Mouse (Mus musculus): Measurements from ENCODE around the gene Psd. TPM values are rescaled to one million over a fixed set of nuclear protein-coding genes. Genes with fewer than 3 reads are reported as not detected.

The Psd gene
- polyA plus RNA-seq (2014; fragmentation: Illumina TruSeq; extraction: RNeasy Lipid Tissue Mini Kit (QIAGEN cat#74804); ENCODE audit: low read depth, low replicate concordance) = 0.32 TPM

GRCm38 (mm10) chr19:46326756-46327305, at the start of gene Psd:
Gene Psd, minus strand, starts transcription at chr19:46327156.

GRCm38 (mm10) chr19:46350168-46350932, 23.4 kb upstream of the Psd start, which contains the start of gene 2310034G01Rik:
Gene 2310034G01Rik, minus strand, starts transcription at chr19:46350302.

GRCm38 (mm10) chr19:46338331-46338936, 11.5 kb upstream of the Psd start, which contains the start of gene Cuedc2:
Gene Cuedc2, minus strand, starts transcription at chr19:46338702.

GRCm38 (mm10) chr19:46328081-46329030, 1.4 kb upstream of the Psd start, which contains the start of gene Fbxl15:
Gene Fbxl15, plus strand, starts transcription at chr19:46328184.

GRCm38 (mm10) chr19:46304216-46304841, 22.6 kb downstream of the Psd start, which contains the start of gene Nfkb2:
Gene Nfkb2, plus strand, starts transcription at chr19:46304320.

Other genes with a start within 250 kb of the Psd start
- 0.36 TPM for gene Elovl3, start 195.3 kb downstream of the Psd start, polyA plus RNA-seq (2014; fragmentation: Illumina TruSeq; extraction: RNeasy Lipid Tissue Mini Kit (QIAGEN cat#74804); ENCODE audit: low read depth, low replicate concordance)
- gene Pitx3, start 178.8 kb downstream of the Psd start, polyA plus RNA-seq (2014; fragmentation: Illumina TruSeq; extraction: RNeasy Lipid Tissue Mini Kit (QIAGEN cat#74804); ENCODE audit: low read depth, low replicate concordance) = not detected
- 17.7 TPM for gene Gbf1, start 174.6 kb downstream of the Psd start, polyA plus RNA-seq (2014; fragmentation: Illumina TruSeq; extraction: RNeasy Lipid Tissue Mini Kit (QIAGEN cat#74804); ENCODE audit: low read depth, low replicate concordance)
- 0.61 TPM for gene Nfkb2, start 22.8 kb downstream of the Psd start, polyA plus RNA-seq (2014; fragmentation: Illumina TruSeq; extraction: RNeasy Lipid Tissue Mini Kit (QIAGEN cat#74804); ENCODE audit: low read depth, low replicate concordance)
- gene Fbxl15, start 1.0 kb upstream of the Psd start, polyA plus RNA-seq (2014; fragmentation: Illumina TruSeq; extraction: RNeasy Lipid Tissue Mini Kit (QIAGEN cat#74804); ENCODE audit: low read depth, low replicate concordance) = 0.32 TPM
- 3.5 TPM for gene Cuedc2, start 11.5 kb upstream of the Psd start, polyA plus RNA-seq (2014; fragmentation: Illumina TruSeq; extraction: RNeasy Lipid Tissue Mini Kit (QIAGEN cat#74804); ENCODE audit: low read depth, low replicate concordance)
- gene Mfsd13a, start 14.0 kb upstream of the Psd start, polyA plus RNA-seq (2014; fragmentation: Illumina TruSeq; extraction: RNeasy Lipid Tissue Mini Kit (QIAGEN cat#74804); ENCODE audit: low read depth, low replicate concordance) = 0.44 TPM
- 0.89 TPM for gene 2310034G01Rik, start 23.1 kb upstream of the Psd start, polyA plus RNA-seq (2014; fragmentation: Illumina TruSeq; extraction: RNeasy Lipid Tissue Mini Kit (QIAGEN cat#74804); ENCODE audit: low read depth, low replicate concordance)
- gene Actr1a, start 68.6 kb upstream of the Psd start, polyA plus RNA-seq (2014; fragmentation: Illumina TruSeq; extraction: RNeasy Lipid Tissue Mini Kit (QIAGEN cat#74804); ENCODE audit: low read depth, low replicate concordance) = 35.0 TPM
- gene Sufu, start 69.7 kb upstream of the Psd start, polyA plus RNA-seq (2014; fragmentation: Illumina TruSeq; extraction: RNeasy Lipid Tissue Mini Kit (QIAGEN cat#74804); ENCODE audit: low read depth, low replicate concordance) = 8.0 TPM
- 6.5 TPM for gene Trim8, start 174.5 kb upstream of the Psd start, polyA plus RNA-seq (2014; fragmentation: Illumina TruSeq; extraction: RNeasy Lipid Tissue Mini Kit (QIAGEN cat#74804); ENCODE audit: low read depth, low replicate concordance)
- gene Arl3, start 246.0 kb upstream of the Psd start, polyA plus RNA-seq (2014; fragmentation: Illumina TruSeq; extraction: RNeasy Lipid Tissue Mini Kit (QIAGEN cat#74804); ENCODE audit: low read depth, low replicate concordance) = 109 TPM
- gene Sfxn2, start 246.2 kb upstream of the Psd start, polyA plus RNA-seq (2014; fragmentation: Illumina TruSeq; extraction: RNeasy Lipid Tissue Mini Kit (QIAGEN cat#74804); ENCODE audit: low read depth, low replicate concordance) = 49.5 TPM